In the genomic region with DNA sequence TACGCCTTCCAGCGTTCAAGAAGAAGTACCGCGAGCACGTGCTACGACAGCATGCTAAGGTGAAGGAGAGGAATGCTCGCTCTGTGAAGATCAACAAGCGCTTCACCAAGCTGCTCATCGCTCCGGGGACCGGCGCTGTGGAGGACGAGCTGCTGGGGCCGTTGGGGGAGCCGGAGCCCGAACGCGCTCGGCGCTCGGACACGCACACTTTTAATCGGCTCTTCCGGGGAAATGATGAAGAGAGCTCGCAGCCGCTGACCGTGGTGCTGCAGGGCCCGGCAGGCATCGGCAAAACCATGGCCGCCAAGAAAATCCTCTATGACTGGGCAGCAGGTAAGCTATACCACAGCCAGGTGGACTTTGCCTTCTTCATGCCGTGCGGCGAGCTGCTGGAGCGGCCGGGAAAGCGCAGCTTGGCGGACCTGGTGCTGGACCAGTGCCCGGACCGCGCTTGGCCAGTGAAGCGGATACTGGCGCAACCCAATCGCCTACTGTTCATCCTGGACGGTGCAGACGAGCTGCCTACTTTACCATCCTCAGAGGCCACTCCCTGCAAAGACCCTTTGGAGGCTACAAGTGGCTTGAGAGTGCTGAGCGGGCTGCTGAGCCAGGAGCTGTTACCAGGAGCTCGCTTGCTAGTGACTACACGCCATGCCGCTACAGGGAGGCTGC, we compare ENCODE assay signal across 9 mouse cellular contexts. TPM values are rescaled to one million over a fixed set of nuclear protein-coding genes. Genes with fewer than 3 reads are reported as not detected.
DNase-seq lines count a peak whose midpoint lies in the region; ATAC-seq and TF ChIP-seq lines count a peak whose summit lies in the region.
"Had no signal": no experiment of that assay in that cellular context is flagged by ENCODE, and none has a peak within 500 bp of the region (broad histone marks: within the 10 kb centered on the region; RNA-seq: fewer than 3 reads in every experiment).

No protein-coding gene starts in this region.

- peaks cover 19% of the 10 kb centered on the region for H3K4me1 ChIP-seq in heart, embryonic 10.5 days
- H3K4me1 ChIP-seq in embryonic facial prominence, embryonic 15.5 days = peaks cover 14% of the 10 kb centered on the region
- H3K4me1 ChIP-seq in hindbrain, embryonic 12.5 days = peaks cover 17% of the 10 kb centered on the region
- peaks cover 7% of the 10 kb centered on the region; the same call in 1 of the 2 replicates for H3K4me1 ChIP-seq in limb, embryonic 14.5 days (ENCODE audit: control insufficient read depth, insufficient read depth, low read length)
- H3K4me1 ChIP-seq in midbrain, embryonic 15.5 days = peaks cover 19% of the 10 kb centered on the region

- WGBS in heart, embryonic 10.5 days = 1% methylated on average over 49 of the region's 49 CpGs
- WGBS in embryonic facial prominence, embryonic 15.5 days = under 1% methylated on average over 49 of the region's 49 CpGs
- under 1% methylated on average over 49 of the region's 49 CpGs for WGBS in hindbrain, embryonic 12.5 days
- WGBS in limb, embryonic 14.5 days = 1% methylated on average over 49 of the region's 49 CpGs
- WGBS in midbrain, embryonic 15.5 days = under 1% methylated on average over 49 of the region's 49 CpGs

- H3K9ac ChIP-seq in embryonic facial prominence, embryonic 15.5 days = no peak overlapping the region
- H3K9ac ChIP-seq in hindbrain, embryonic 12.5 days = peak overlapping the region; percentile 44
- H3K9ac ChIP-seq in limb, embryonic 14.5 days (ENCODE audit: low read depth, low read length, severe bottlenecking) = peak overlapping the region; percentile 31; the same call in 1 of the 2 replicates
- peak overlapping the region; percentile 35 for H3K9ac ChIP-seq in midbrain, embryonic 15.5 days

- H3K4me2 ChIP-seq in embryonic facial prominence, embryonic 15.5 days (replicated peaks) = peak overlapping the region; percentile 71
- peak overlapping the region; percentile 87 for H3K4me2 ChIP-seq in hindbrain, embryonic 12.5 days (replicated peaks)
- peak overlapping the region; percentile 57 for H3K4me2 ChIP-seq in limb, embryonic 14.5 days (replicated peaks; ENCODE audit: low read depth, low read length, severe bottlenecking)
- H3K4me2 ChIP-seq in midbrain, embryonic 15.5 days = peak overlapping the region; percentile 97

- H3K27ac ChIP-seq in heart, embryonic 10.5 days = no peak overlapping the region
- H3K27ac ChIP-seq in embryonic facial prominence, embryonic 15.5 days (replicated peaks) = no peak overlapping the region
- H3K27ac ChIP-seq in hindbrain, embryonic 12.5 days = no peak overlapping the region
- no peak overlapping the region for H3K27ac ChIP-seq in limb, embryonic 14.5 days (replicated peaks; ENCODE audit: low read depth, low read length)
- H3K27ac ChIP-seq in midbrain, embryonic 15.5 days = no peak overlapping the region

- TF ChIP-seq POLR2A in limb, embryonic 14.5 days (IDR thresholded peaks at IDR 0.05; ENCODE audit: borderline replicate concordance, extremely low read depth, insufficient read depth, insufficient read length) = no peak

- H3K27me3 ChIP-seq in heart, embryonic 10.5 days (ENCODE audit: insufficient read depth, poor library complexity, severe bottlenecking) = peaks cover 95% of the 10 kb centered on the region
- H3K27me3 ChIP-seq in embryonic facial prominence, embryonic 15.5 days = peaks cover 78% of the 10 kb centered on the region
- H3K27me3 ChIP-seq in hindbrain, embryonic 12.5 days = peaks cover 83% of the 10 kb centered on the region
- H3K27me3 ChIP-seq in limb, embryonic 14.5 days (ENCODE audit: control insufficient read depth, insufficient read depth, low read length) = peaks cover 45% of the 10 kb centered on the region
- peaks cover 63% of the 10 kb centered on the region for H3K27me3 ChIP-seq in midbrain, embryonic 15.5 days (replicated peaks)

- H3K36me3 ChIP-seq in heart, embryonic 10.5 days = no peaks in the 10 kb centered on the region
- no peaks in the 10 kb centered on the region for H3K36me3 ChIP-seq in embryonic facial prominence, embryonic 15.5 days
- H3K36me3 ChIP-seq in hindbrain, embryonic 12.5 days = no peaks in the 10 kb centered on the region
- no peaks in the 10 kb centered on the region for H3K36me3 ChIP-seq in limb, embryonic 14.5 days (ENCODE audit: control insufficient read depth, insufficient read depth, low read length)
- H3K36me3 ChIP-seq in midbrain, embryonic 15.5 days (replicated peaks) = no peaks in the 10 kb centered on the region

- H3K4me3 ChIP-seq in heart, embryonic 10.5 days = peak overlapping the region; percentile 53
- peak overlapping the region; percentile 39 for H3K4me3 ChIP-seq in embryonic facial prominence, embryonic 15.5 days (replicated peaks)
- H3K4me3 ChIP-seq in hindbrain, embryonic 12.5 days = peak overlapping the region; percentile 37
- H3K4me3 ChIP-seq in limb, embryonic 14.5 days (replicated peaks; ENCODE audit: low read length) = peak overlapping the region; percentile 36
- H3K4me3 ChIP-seq in midbrain, embryonic 15.5 days = peak overlapping the region; percentile 48

- no peak for DNase-seq in heart, embryonic 10.5 days (ENCODE audit: low spot score)
- DNase-seq in heart, adult 11 months = no peak
- DNase-seq in adrenal gland, postnatal 25 days = peak; percentile 73
- no peak for DNase-seq in limb, embryonic 14.5 days (ENCODE audit: low spot score)
- no peak for DNase-seq in spleen, postnatal 14 days (ENCODE audit: low spot score in 2 of 2)

- H3K9me3 ChIP-seq in heart, embryonic 10.5 days = no peaks in the 10 kb centered on the region
- H3K9me3 ChIP-seq in embryonic facial prominence, embryonic 15.5 days (replicated peaks) = no peaks in the 10 kb centered on the region
- no peaks in the 10 kb centered on the region for H3K9me3 ChIP-seq in hindbrain, embryonic 12.5 days (replicated peaks)
- no peaks in the 10 kb centered on the region for H3K9me3 ChIP-seq in limb, embryonic 14.5 days (ENCODE audit: control insufficient read depth, low read length)
- H3K9me3 ChIP-seq in midbrain, embryonic 15.5 days = no peaks in the 10 kb centered on the region

- no peak for ATAC-seq in embryonic facial prominence, embryonic 15.5 days (ENCODE audit: insufficient number of reproducible peaks, low FRiP score, low TSS enrichment, low read depth)
- no peak for ATAC-seq in hindbrain, embryonic 12.5 days (ENCODE audit: low FRiP score)
- ATAC-seq in limb, embryonic 14.5 days (ENCODE audit: low FRiP score, low read depth) = no peak
- ATAC-seq in midbrain, embryonic 15.5 days (replicated peaks) = peak; percentile 50

RNA-seq across cellular contexts. Expression of a gene that starts 1.8 kb away (rescaled TPM):
- 0.14 TPM in 1 of 2 replicates, not detected in the other for polyA plus RNA-seq in heart, embryonic 10.5 days (2016; fragmentation: Nextera tagmentation; extraction: Ambion mirVana)
- total RNA-seq in adrenal gland, postnatal 25 days (2021) = 1.9 and 2.2 TPM in 2 replicates
- 0.07 and 0.25 TPM in 2 replicates for polyA plus RNA-seq in embryonic facial prominence, embryonic 15.5 days (2015; fragmentation: Nextera tagmentation; extraction: Ambion mirVana)
- 0.13 and 0.27 TPM in 2 replicates for polyA plus RNA-seq in hindbrain, embryonic 12.5 days (2016; fragmentation: Nextera tagmentation; extraction: Ambion mirVana)
- 0.05 TPM in 2 replicates for polyA plus RNA-seq in limb, embryonic 14.5 days (2012; rRNA removed)
- 0.08 TPM in 1 of 2 replicates, not detected in the other for polyA plus RNA-seq in limb, embryonic 14.5 days (2014; fragmentation: Nextera tagmentation; extraction: Ambion mirVana)
- 0.56 and 0.63 TPM in 2 replicates for polyA plus RNA-seq in midbrain, embryonic 15.5 days (2015; fragmentation: Nextera tagmentation; extraction: Ambion mirVana)

RNA-seq across cellular contexts. Expression of a gene that starts 18.7 kb away (rescaled TPM):
- polyA plus RNA-seq in heart, embryonic 10.5 days (2016; fragmentation: Nextera tagmentation; extraction: Ambion mirVana) = 13.7 and 16.1 TPM in 2 replicates
- 32.3 and 43.2 TPM in 2 replicates for total RNA-seq in adrenal gland, postnatal 25 days (2021)
- 26.3 and 29.0 TPM in 2 replicates for polyA plus RNA-seq in embryonic facial prominence, embryonic 15.5 days (2015; fragmentation: Nextera tagmentation; extraction: Ambion mirVana)
- 15.5 and 16.8 TPM in 2 replicates for polyA plus RNA-seq in hindbrain, embryonic 12.5 days (2016; fragmentation: Nextera tagmentation; extraction: Ambion mirVana)
- 52.8 and 68.8 TPM in 2 replicates for polyA plus RNA-seq in limb, embryonic 14.5 days (2012; rRNA removed)
- polyA plus RNA-seq in limb, embryonic 14.5 days (2014; fragmentation: Nextera tagmentation; extraction: Ambion mirVana) = 26.7 and 31.3 TPM in 2 replicates
- polyA plus RNA-seq in midbrain, embryonic 15.5 days (2015; fragmentation: Nextera tagmentation; extraction: Ambion mirVana) = 6.2 and 8.4 TPM in 2 replicates

RNA-seq across cellular contexts. Expression of a gene that starts 22.3 kb away (rescaled TPM):
- 13.6 and 46.8 TPM in 2 replicates for polyA plus RNA-seq in heart, embryonic 10.5 days (2016; fragmentation: Nextera tagmentation; extraction: Ambion mirVana)
- total RNA-seq in adrenal gland, postnatal 25 days (2021) = 610 and 755 TPM in 2 replicates
- polyA plus RNA-seq in embryonic facial prominence, embryonic 15.5 days (2015; fragmentation: Nextera tagmentation; extraction: Ambion mirVana) = 23.3 and 34.9 TPM in 2 replicates
- 0.81 TPM in 1 of 2 replicates, not detected in the other for polyA plus RNA-seq in hindbrain, embryonic 12.5 days (2016; fragmentation: Nextera tagmentation; extraction: Ambion mirVana)
- polyA plus RNA-seq in limb, embryonic 14.5 days (2012; rRNA removed) = 14.2 and 14.5 TPM in 2 replicates
- polyA plus RNA-seq in limb, embryonic 14.5 days (2014; fragmentation: Nextera tagmentation; extraction: Ambion mirVana) = 17.2 and 32.5 TPM in 2 replicates
- polyA plus RNA-seq in midbrain, embryonic 15.5 days (2015; fragmentation: Nextera tagmentation; extraction: Ambion mirVana) = not detected in 2 replicates

RNA-seq across cellular contexts. Expression of a gene that starts 27.6 kb away (rescaled TPM):
- 1.8 and 2.3 TPM in 2 replicates for polyA plus RNA-seq in heart, embryonic 10.5 days (2016; fragmentation: Nextera tagmentation; extraction: Ambion mirVana)
- 1.8 and 2.0 TPM in 2 replicates for total RNA-seq in adrenal gland, postnatal 25 days (2021)
- 110 and 112 TPM in 2 replicates for polyA plus RNA-seq in embryonic facial prominence, embryonic 15.5 days (2015; fragmentation: Nextera tagmentation; extraction: Ambion mirVana)
- polyA plus RNA-seq in hindbrain, embryonic 12.5 days (2016; fragmentation: Nextera tagmentation; extraction: Ambion mirVana) = 0.43 and 1.6 TPM in 2 replicates
- polyA plus RNA-seq in limb, embryonic 14.5 days (2012; rRNA removed) = 30.9 and 34.4 TPM in 2 replicates
- polyA plus RNA-seq in limb, embryonic 14.5 days (2014; fragmentation: Nextera tagmentation; extraction: Ambion mirVana) = 32.3 and 44.3 TPM in 2 replicates
- 0.65 and 1.1 TPM in 2 replicates for polyA plus RNA-seq in midbrain, embryonic 15.5 days (2015; fragmentation: Nextera tagmentation; extraction: Ambion mirVana)
- total RNA-seq: layer of hippocampus, adult 8-10 months had no signal

RNA-seq across cellular contexts. Expression of a gene that starts 33.2 kb away (rescaled TPM):
- polyA plus RNA-seq in heart, embryonic 10.5 days (2016; fragmentation: Nextera tagmentation; extraction: Ambion mirVana) = not detected in 2 replicates
- total RNA-seq in adrenal gland, postnatal 25 days (2021) = not detected in 2 replicates
- polyA plus RNA-seq in embryonic facial prominence, embryonic 15.5 days (2015; fragmentation: Nextera tagmentation; extraction: Ambion mirVana) = 0.96 TPM in 1 of 2 replicates, not detected in the other
- polyA plus RNA-seq in hindbrain, embryonic 12.5 days (2016; fragmentation: Nextera tagmentation; extraction: Ambion mirVana) = 0.97 TPM in 1 of 2 replicates, not detected in the other
- not detected in 2 replicates for polyA plus RNA-seq in limb, embryonic 14.5 days (2012; rRNA removed)
- not detected in 2 replicates for polyA plus RNA-seq in limb, embryonic 14.5 days (2014; fragmentation: Nextera tagmentation; extraction: Ambion mirVana)
- polyA plus RNA-seq in midbrain, embryonic 15.5 days (2015; fragmentation: Nextera tagmentation; extraction: Ambion mirVana) = not detected in 2 replicates
- total RNA-seq: layer of hippocampus, adult 8-10 months had no signal
